Mouse (Mus musculus): ENCODE results near the gene Atp5mpl. TPM values are rescaled to one million over a fixed set of nuclear protein-coding genes. Genes with fewer than 3 reads are reported as not detected.

Gene Atp5mpl
- polyA plus RNA-seq, 1 experiment from 2014 or later, result 617 TPM

DNA sequence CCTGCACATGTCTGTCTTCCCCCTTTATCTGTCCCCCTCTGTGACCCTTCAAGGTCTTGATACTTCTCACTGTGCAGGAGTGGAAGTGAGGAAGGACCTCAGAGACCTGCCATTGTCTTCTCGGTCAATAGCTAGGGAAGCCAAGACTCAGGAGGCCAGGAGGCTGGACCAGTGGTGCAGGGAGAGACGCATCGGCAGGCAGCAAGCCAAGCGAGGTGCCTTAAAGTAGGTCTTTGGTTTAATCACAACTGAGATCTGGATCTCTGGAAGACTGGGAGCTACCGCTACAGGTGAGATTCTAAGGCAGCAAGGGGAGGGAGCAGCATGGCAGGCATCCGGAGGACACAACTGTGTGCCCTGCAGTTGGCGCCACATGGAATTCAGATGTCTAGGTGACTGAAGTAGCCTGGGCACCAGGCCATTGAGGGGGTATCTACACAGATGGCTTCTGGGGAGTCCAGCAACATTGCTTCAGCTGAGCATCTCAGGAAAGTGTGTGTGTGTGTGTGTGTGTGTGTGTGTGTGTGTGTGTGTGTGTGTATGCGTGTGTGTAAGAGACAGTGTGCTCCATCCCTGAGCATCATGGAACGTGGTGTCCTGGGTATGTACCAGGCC, 35.3 kb downstream of the Atp5mpl start:
- H3K9me3 ChIP-seq, result no peaks in the 10 kb centered on the region
- no peak overlapping the region for H3K4me3 ChIP-seq
- H3K27me3 ChIP-seq, result no peaks in the 10 kb centered on the region
- no peak for ATAC-seq (ENCODE audit: insufficient number of reproducible peaks, insufficient read depth, low FRiP score, low TSS enrichment)
- peaks cover 26% of the 10 kb centered on the region for H3K4me1 ChIP-seq
- no peak overlapping the region for H3K27ac ChIP-seq
- no peaks in the 10 kb centered on the region for H3K36me3 ChIP-seq
- no peak overlapping the region for H3K4me2 ChIP-seq (replicated peaks)
- no peak overlapping the region for H3K9ac ChIP-seq
- 87% methylated on average over 9 of the region's 9 CpGs for WGBS

- no peak for ATAC-seq (ENCODE audit: insufficient number of reproducible peaks, insufficient read depth, low FRiP score, low TSS enrichment)
- H3K9me3 ChIP-seq, result no peaks in the 10 kb centered on the region
- peaks cover 20% of the 10 kb centered on the region; the same call in 1 of the 2 replicates for H3K4me1 ChIP-seq
- no peaks in the 10 kb centered on the region for H3K36me3 ChIP-seq
- no peak overlapping the region for H3K9ac ChIP-seq
- 0 out of 2 replicates have a peak overlapping the region, but pooled peaks have one; percentile 14 for H3K27ac ChIP-seq
- no peak overlapping the region for H3K4me2 ChIP-seq (replicated peaks)
- 83% methylated on average over 18 of the region's 18 CpGs for WGBS
- H3K27me3 ChIP-seq, result no peaks in the 10 kb centered on the region
- H3K4me3 ChIP-seq, result no peak overlapping the region
Measured at GRCm38 (mm10) chr12:111928411-111928966, 38.3 kb downstream of the Atp5mpl start.

- WGBS, result 82% methylated on average over 1 of the region's 1 CpGs
- no peak overlapping the region for H3K4me3 ChIP-seq
- no peaks in the 10 kb centered on the region for H3K36me3 ChIP-seq
- no peaks in the 10 kb centered on the region for H3K9me3 ChIP-seq
- no peak overlapping the region for H3K4me2 ChIP-seq (replicated peaks)
- H3K27me3 ChIP-seq, result no peaks in the 10 kb centered on the region
- H3K27ac ChIP-seq, result no peak overlapping the region
- H3K9ac ChIP-seq, result no peak overlapping the region
- H3K4me1 ChIP-seq, result peaks cover 12% of the 10 kb centered on the region; the same call in 1 of the 2 replicates
- no peak for ATAC-seq (ENCODE audit: insufficient number of reproducible peaks, insufficient read depth, low FRiP score, low TSS enrichment)
Measured at GRCm38 (mm10) chr12:111927338-111927737, 39.4 kb downstream of the Atp5mpl start.

GRCm38 (mm10) chr12:111923117-111923516, 43.7 kb downstream of the Atp5mpl start:
- peaks cover 2% of the 10 kb centered on the region; the same call in 1 of the 2 replicates for H3K4me1 ChIP-seq
- 86% methylated on average over 6 of the region's 6 CpGs for WGBS
- no peak overlapping the region for H3K27ac ChIP-seq
- H3K9ac ChIP-seq, result no peak overlapping the region
- H3K9me3 ChIP-seq, result no peaks in the 10 kb centered on the region
- H3K4me2 ChIP-seq (replicated peaks), result no peak overlapping the region
- ATAC-seq (ENCODE audit: insufficient number of reproducible peaks, insufficient read depth, low FRiP score, low TSS enrichment), result no peak
- H3K4me3 ChIP-seq, result no peak overlapping the region
- H3K36me3 ChIP-seq, result no peaks in the 10 kb centered on the region
- no peaks in the 10 kb centered on the region for H3K27me3 ChIP-seq

- Histone ChIP-seq H3K27me3 (no peaks in the 10 kb centered on the region), H3K4me1 (peaks cover 9% of the 10 kb centered on the region), H3K27ac (no peak overlapping the region), H3K9ac (no peak overlapping the region), H3K4me3 (no peak overlapping the region), H3K36me3 (no peaks in the 10 kb centered on the region), H3K9me3 (no peaks in the 10 kb centered on the region), H3K4me2 (replicated peaks) (no peak overlapping the region)
- ATAC-seq (ENCODE audit: insufficient number of reproducible peaks, insufficient read depth, low FRiP score, low TSS enrichment), result no peak
- WGBS, result 54% methylated on average over 9 of the region's 9 CpGs
Measured at GRCm38 (mm10) chr12:111920046-111920445, 46.7 kb downstream of the Atp5mpl start.

- 53% methylated on average over 12 of the region's 12 CpGs for WGBS
- no peaks in the 10 kb centered on the region for H3K36me3 ChIP-seq
- ATAC-seq (ENCODE audit: insufficient number of reproducible peaks, insufficient read depth, low FRiP score, low TSS enrichment), result no peak
Measured at GRCm38 (mm10) chr12:111916514-111917217, 50.1 kb downstream of the Atp5mpl start.

GRCm38 (mm10) chr12:111915781-111916180, 51.0 kb downstream of the Atp5mpl start:
- Histone ChIP-seq H3K36me3 (no peaks in the 10 kb centered on the region), H3K27me3 (no peaks in the 10 kb centered on the region), H3K9me3 (no peaks in the 10 kb centered on the region), H3K4me1 (peaks cover 9% of the 10 kb centered on the region), H3K4me2 (replicated peaks) (no peak overlapping the region), H3K4me3 (no peak overlapping the region), H3K9ac (no peak overlapping the region), H3K27ac (no peak overlapping the region)
- WGBS, result 88% methylated on average over 6 of the region's 6 CpGs
- ATAC-seq (ENCODE audit: insufficient number of reproducible peaks, insufficient read depth, low FRiP score, low TSS enrichment), result no peak

More at GRCm38 (mm10) chr12:111916514-111917217, 50.1 kb downstream of the Atp5mpl start:
- Histone ChIP-seq H3K27ac (peak overlapping the region; percentile 41; the same call in 1 of the 2 replicates), H3K27me3 (no peaks in the 10 kb centered on the region), H3K4me1 (peaks cover 9% of the 10 kb centered on the region), H3K4me2 (replicated peaks) (no peak overlapping the region), H3K4me3 (no peak overlapping the region), H3K9me3 (no peaks in the 10 kb centered on the region), H3K9ac (no peak overlapping the region; the same call in 1 of the 2 replicates)

GRCm38 (mm10) chr12:111914031-111914430, 52.7 kb downstream of the Atp5mpl start:
- H3K4me2 ChIP-seq (replicated peaks), result no peak overlapping the region
- H3K27me3 ChIP-seq, result 0 out of 2 replicates have a peak, but pooled peaks cover 7% of the 10 kb centered on the region
- no peak overlapping the region for H3K27ac ChIP-seq
- no peaks in the 10 kb centered on the region for H3K36me3 ChIP-seq
- ATAC-seq (ENCODE audit: insufficient number of reproducible peaks, insufficient read depth, low FRiP score, low TSS enrichment), result no peak
- WGBS, result 31% methylated on average over 3 of the region's 3 CpGs
- H3K4me3 ChIP-seq, result no peak overlapping the region
- H3K9me3 ChIP-seq, result no peaks in the 10 kb centered on the region
- peaks cover 9% of the 10 kb centered on the region for H3K4me1 ChIP-seq
- no peak overlapping the region for H3K9ac ChIP-seq

DNA sequence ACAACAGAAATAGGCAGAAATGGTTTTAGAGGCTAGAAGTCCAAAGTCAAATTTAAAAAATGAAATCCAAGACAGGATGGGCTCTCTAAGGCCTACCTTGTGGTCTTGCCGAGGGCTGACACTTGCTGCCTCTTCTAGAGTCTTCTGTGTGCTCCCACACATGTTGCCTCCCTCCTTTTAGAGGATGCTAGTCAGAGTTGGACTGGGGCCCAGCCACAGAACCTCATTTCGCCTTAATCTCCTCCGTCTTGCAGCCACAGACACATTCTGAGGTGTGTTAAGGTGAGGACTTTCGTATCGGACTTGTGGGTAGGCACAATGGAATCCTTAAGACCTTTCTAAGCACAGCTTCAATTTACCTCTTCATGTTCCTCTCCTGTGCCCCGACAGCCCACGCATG, 54.0 kb downstream of the Atp5mpl start:
- WGBS, result 91% methylated on average over 7 of the region's 7 CpGs
- Histone ChIP-seq H3K36me3 (no peaks in the 10 kb centered on the region), H3K9ac (no peak overlapping the region), H3K9me3 (no peaks in the 10 kb centered on the region), H3K27me3 (0 out of 2 replicates have a peak, but pooled peaks cover 11% of the 10 kb centered on the region), H3K27ac (no peak overlapping the region), H3K4me2 (replicated peaks) (no peak overlapping the region), H3K4me1 (peaks cover 9% of the 10 kb centered on the region), H3K4me3 (no peak overlapping the region)
- ATAC-seq (ENCODE audit: insufficient number of reproducible peaks, insufficient read depth, low FRiP score, low TSS enrichment), result no peak

DNA sequence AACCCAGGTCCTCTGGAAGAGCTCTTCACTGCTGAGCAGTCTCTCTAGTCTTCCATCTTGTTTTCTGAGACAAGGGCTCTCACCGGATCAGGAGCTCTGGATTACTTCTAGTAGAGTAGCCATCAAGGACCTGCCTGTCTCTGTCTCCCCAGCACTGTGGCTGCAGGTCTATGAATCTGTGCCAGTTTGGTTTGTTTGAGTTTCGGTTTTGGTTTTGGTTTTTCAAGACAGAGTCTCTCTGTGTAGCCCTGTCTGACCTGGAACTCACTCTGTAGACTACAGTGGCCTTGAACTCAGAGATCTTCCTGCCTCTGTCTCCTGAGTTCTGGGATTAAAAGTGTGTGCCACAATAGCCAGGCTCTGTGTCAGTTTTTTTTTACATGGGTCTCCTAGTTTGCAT, 55.0 kb downstream of the Atp5mpl start:
- 91% methylated on average over 2 of the region's 2 CpGs for WGBS
- H3K4me1 ChIP-seq, result peaks cover 8% of the 10 kb centered on the region
- H3K36me3 ChIP-seq, result no peaks in the 10 kb centered on the region
- H3K9ac ChIP-seq, result no peak overlapping the region
- no peak for ATAC-seq (ENCODE audit: insufficient number of reproducible peaks, insufficient read depth, low FRiP score, low TSS enrichment)
- 0 out of 2 replicates have a peak, but pooled peaks cover 11% of the 10 kb centered on the region for H3K27me3 ChIP-seq
- H3K4me2 ChIP-seq (replicated peaks), result no peak overlapping the region
- no peak overlapping the region for H3K27ac ChIP-seq
- no peaks in the 10 kb centered on the region for H3K9me3 ChIP-seq
- no peak overlapping the region for H3K4me3 ChIP-seq

Data from embryonic facial prominence, embryonic 12.5 days (tissue).